ENCODE assay signal across 8 mouse cellular contexts in genomic region chr7:12921318-12921704, GRCm38 (mm10). TPM values are rescaled to one million over a fixed set of nuclear protein-coding genes. Genes with fewer than 3 reads are reported as not detected.
DNase-seq lines count a peak whose midpoint lies in the region; ATAC-seq lines count a peak whose summit lies in the region.

No protein-coding gene starts in this region.

- H3K4me3 ChIP-seq in kidney, embryonic 14.5 days (ENCODE audit: low read length) = peak overlapping the region; percentile 74
- peak overlapping the region; percentile 60 for H3K4me3 ChIP-seq in hindbrain, embryonic 12.5 days
- peak overlapping the region; percentile 82 for H3K4me3 ChIP-seq in midbrain, embryonic 13.5 days (replicated peaks)

- H3K4me2 ChIP-seq in kidney, embryonic 14.5 days (replicated peaks; ENCODE audit: low read depth, low read length) = peak overlapping the region; percentile 72
- H3K4me2 ChIP-seq in hindbrain, embryonic 12.5 days (replicated peaks) = peak overlapping the region; percentile 80
- H3K4me2 ChIP-seq in midbrain, embryonic 13.5 days (replicated peaks) = peak overlapping the region; percentile 99

- H3K9ac ChIP-seq in kidney, embryonic 14.5 days (ENCODE audit: low read depth, low read length) = peak overlapping the region; percentile 83
- peak overlapping the region; percentile 86 for H3K9ac ChIP-seq in hindbrain, embryonic 12.5 days
- peak overlapping the region; percentile 87 for H3K9ac ChIP-seq in midbrain, embryonic 13.5 days (replicated peaks)

- no peaks in the 10 kb centered on the region for H3K9me3 ChIP-seq in kidney, embryonic 14.5 days (ENCODE audit: control insufficient read depth, low read length)
- no peaks in the 10 kb centered on the region for H3K9me3 ChIP-seq in hindbrain, embryonic 12.5 days (replicated peaks)
- no peaks in the 10 kb centered on the region for H3K9me3 ChIP-seq in midbrain, embryonic 13.5 days

- H3K27ac ChIP-seq in kidney, embryonic 14.5 days (ENCODE audit: low read depth, low read length) = peak overlapping the region; percentile 94
- H3K27ac ChIP-seq in hindbrain, embryonic 12.5 days = peak overlapping the region; percentile 93
- H3K27ac ChIP-seq in midbrain, embryonic 13.5 days = peak overlapping the region; percentile 92

- peaks cover 34% of the 10 kb centered on the region for H3K36me3 ChIP-seq in kidney, embryonic 14.5 days (ENCODE audit: control insufficient read depth, insufficient read depth, low read length)
- H3K36me3 ChIP-seq in hindbrain, embryonic 12.5 days = peaks cover 32% of the 10 kb centered on the region
- peaks cover 32% of the 10 kb centered on the region for H3K36me3 ChIP-seq in midbrain, embryonic 13.5 days

- intact Hi-C loops in left cerebral cortex, postnatal 14 days (cut with DNase I) = no loop called here

- peaks cover 14% of the 10 kb centered on the region; the same call in 1 of the 2 replicates for H3K4me1 ChIP-seq in kidney, embryonic 14.5 days (ENCODE audit: control insufficient read depth, insufficient read depth, low read length)
- peaks cover 10% of the 10 kb centered on the region for H3K4me1 ChIP-seq in hindbrain, embryonic 12.5 days
- peaks cover 20% of the 10 kb centered on the region for H3K4me1 ChIP-seq in midbrain, embryonic 13.5 days (replicated peaks)

- DNase-seq in kidney, adult 8-10 months = no peak
- DNase-seq in brain, adult 2 months (ENCODE audit: low read depth, low spot score) = peak; percentile 90
- no peak for DNase-seq in left cerebral cortex, adult 11 months (ENCODE audit: low spot score)
- no peak for DNase-seq in thymus, postnatal 4 days
- no peak for DNase-seq in left cerebral cortex, postnatal 14 days (ENCODE audit: low spot score in 2 of 2)

- no peaks in the 10 kb centered on the region for H3K27me3 ChIP-seq in kidney, embryonic 14.5 days (ENCODE audit: control insufficient read depth, insufficient read depth, low read length)
- H3K27me3 ChIP-seq in hindbrain, embryonic 12.5 days = peaks cover 11% of the 10 kb centered on the region
- peaks cover 9% of the 10 kb centered on the region for H3K27me3 ChIP-seq in midbrain, embryonic 13.5 days

- peak; percentile 18 for ATAC-seq in kidney, embryonic 14.5 days (ENCODE audit: low FRiP score, low TSS enrichment)
- ATAC-seq in hindbrain, embryonic 12.5 days (ENCODE audit: low FRiP score) = no peak; the same call in 1 of the 2 replicates
- no peak for ATAC-seq in midbrain, embryonic 13.5 days

- 0% methylated on average over 3 of the region's 3 CpGs for WGBS in kidney, embryonic 14.5 days
- whole genome bisulfite sequencing in hindbrain, embryonic 12.5 days = 2% methylated on average over 3 of the region's 3 CpGs
- 1% methylated on average over 3 of the region's 3 CpGs for WGBS in midbrain, embryonic 13.5 days

RNA-seq across cellular contexts. Expression of gene Rps5, which starts 0.8 kb away (rescaled TPM):
- 1,360 and 1,560 TPM in 2 replicates for polyA plus RNA-seq in kidney, embryonic 14.5 days (2014; fragmentation: Nextera tagmentation; extraction: Ambion mirVana)
- polyA plus RNA-seq in hindbrain, embryonic 12.5 days (2016; fragmentation: Nextera tagmentation; extraction: Ambion mirVana) = 497 and 613 TPM in 2 replicates
- polyA plus RNA-seq in midbrain, embryonic 13.5 days (2015; fragmentation: Nextera tagmentation; extraction: Ambion mirVana) = 680 and 686 TPM in 2 replicates
- total RNA-seq in left cerebral cortex, postnatal 14 days (2021) = 100 to 1,000 TPM; 363 to 401 TPM

RNA-seq across cellular contexts. Expression of gene Rnf225, which starts 5.9 kb away (rescaled TPM):
- polyA plus RNA-seq in kidney, embryonic 14.5 days (2014; fragmentation: Nextera tagmentation; extraction: Ambion mirVana) = 0.47 and 0.76 TPM in 2 replicates
- polyA plus RNA-seq in hindbrain, embryonic 12.5 days (2016; fragmentation: Nextera tagmentation; extraction: Ambion mirVana) = 0.63 and 0.72 TPM in 2 replicates
- 0.69 and 1.1 TPM in 2 replicates for polyA plus RNA-seq in midbrain, embryonic 13.5 days (2015; fragmentation: Nextera tagmentation; extraction: Ambion mirVana)
- 1 to 10 TPM; 1.1 to 1.4 TPM for total RNA-seq in left cerebral cortex, postnatal 14 days (2021)

RNA-seq across cellular contexts. Expression of gene Zscan22, which starts 23.7 kb away (rescaled TPM):
- polyA plus RNA-seq in kidney, embryonic 14.5 days (2014; fragmentation: Nextera tagmentation; extraction: Ambion mirVana) = 17.7 and 22.1 TPM in 2 replicates
- 13.0 and 14.5 TPM in 2 replicates for polyA plus RNA-seq in hindbrain, embryonic 12.5 days (2016; fragmentation: Nextera tagmentation; extraction: Ambion mirVana)
- 10.4 and 10.5 TPM in 2 replicates for polyA plus RNA-seq in midbrain, embryonic 13.5 days (2015; fragmentation: Nextera tagmentation; extraction: Ambion mirVana)
- 10 to 100 TPM; 12.2 to 13.4 TPM for total RNA-seq in left cerebral cortex, postnatal 14 days (2021)

RNA-seq across cellular contexts. Expression of gene Zfp128, which starts 40.3 kb away (rescaled TPM):
- 4.0 and 4.5 TPM in 2 replicates for polyA plus RNA-seq in kidney, embryonic 14.5 days (2014; fragmentation: Nextera tagmentation; extraction: Ambion mirVana)
- polyA plus RNA-seq in hindbrain, embryonic 12.5 days (2016; fragmentation: Nextera tagmentation; extraction: Ambion mirVana) = 6.2 and 6.4 TPM in 2 replicates
- polyA plus RNA-seq in midbrain, embryonic 13.5 days (2015; fragmentation: Nextera tagmentation; extraction: Ambion mirVana) = 7.4 and 7.6 TPM in 2 replicates
- total RNA-seq in left cerebral cortex, postnatal 14 days (2021) = 1 to 10 TPM; 7.1 to 7.4 TPM

RNA-seq across cellular contexts. Expression of gene Zfp324, which starts 44.3 kb away (rescaled TPM):
- polyA plus RNA-seq in kidney, embryonic 14.5 days (2014; fragmentation: Nextera tagmentation; extraction: Ambion mirVana) = 6.9 and 9.3 TPM in 2 replicates
- polyA plus RNA-seq in hindbrain, embryonic 12.5 days (2016; fragmentation: Nextera tagmentation; extraction: Ambion mirVana) = 14.5 and 15.2 TPM in 2 replicates
- polyA plus RNA-seq in midbrain, embryonic 13.5 days (2015; fragmentation: Nextera tagmentation; extraction: Ambion mirVana) = 13.7 and 15.4 TPM in 2 replicates
- 10 to 100 TPM; 13.4 to 13.6 TPM for total RNA-seq in left cerebral cortex, postnatal 14 days (2021)
